Mouse (Mus musculus) bone marrow, adult 2 months (tissue): ENCODE data around the gene Tsc22d4.

ENCODE experiments used
- CTCF ChIP-seq: fragments of 200-500 bp; IDR thresholded peaks from 2 replicates; pipeline ENCODE4 v1.5.1; 2011; ENCODE audit warnings: low read length, control low read depth; ENCODE audit not compliant: control insufficient read depth, insufficient read depth
- POLR2A ChIP-seq: fragments of 200-500 bp; IDR thresholded peaks from 2 replicates; pipeline ENCODE4 v1.6.1; 2011; ENCODE audit warnings: low read depth, mild to moderate bottlenecking, control low read depth, low read length, borderline replicate concordance; ENCODE audit not compliant: control insufficient read depth

DNA sequence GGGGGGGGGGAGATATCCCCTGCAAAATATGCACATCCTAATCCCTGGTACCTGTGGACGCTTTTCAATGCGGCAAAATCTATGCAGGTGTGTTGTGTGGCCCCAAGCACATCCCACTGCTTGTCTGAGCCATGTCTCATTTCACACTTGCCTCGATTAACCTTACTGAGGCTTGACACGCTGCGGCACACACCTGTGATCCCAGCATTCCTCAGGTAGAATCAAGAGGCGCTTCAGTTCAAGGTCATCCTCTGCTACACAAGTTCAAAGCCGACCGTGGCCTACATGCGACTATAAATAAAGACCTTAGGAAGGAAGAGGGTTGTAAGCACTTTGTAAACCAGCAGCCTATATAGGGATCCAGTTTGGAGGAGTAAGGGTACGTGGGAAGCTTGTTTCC is 3.5 kb upstream of the Tsc22d4 start:
- no peak for TF ChIP-seq CTCF
- TF ChIP-seq POLR2A: no peak
